Mouse (Mus musculus) limb, embryonic 10.5 days (tissue): ENCODE results near the gene Ehmt2. TPM values are rescaled to one million over a fixed set of nuclear protein-coding genes. Genes with fewer than 3 reads are reported as not detected.
A peak's percentile ranks its signal among the peaks of the same experiment; 100 is the strongest.
"Not testable (repeated sequence)": the region's sequence is repeated elsewhere in the genome, so short reads cannot be mapped to it uniquely, and the experiment has no call there.

Experiments used
- DNase-seq: peaks from one replicate; pipeline ENCODE4 v3.0.0-alpha.2; 2017; ENCODE audit warnings: low spot score
- H3K27ac ChIP-seq: fragments of 300-500 bp; sonication (generic); 2 replicates; pipeline ENCODE4 v1.5.1; 2016; ENCODE audit warnings: mild to moderate bottlenecking
- H3K27me3 ChIP-seq: fragments of 300-500 bp; sonication (generic); 2 replicates; pipeline ENCODE4 v1.6.1; 2016; ENCODE audit warnings: low read depth, mild to moderate bottlenecking; ENCODE audit not compliant: poor library complexity, severe bottlenecking
- H3K36me3 ChIP-seq: fragments of 300-500 bp; sonication (generic); 2 replicates; pipeline ENCODE4 v1.6.1; 2016; ENCODE audit warnings: mild to moderate bottlenecking, moderate library complexity
- H3K4me1 ChIP-seq: fragments of 300-500 bp; sonication (generic); 2 replicates; pipeline ENCODE4 v1.6.1; 2016
- H3K4me3 ChIP-seq: fragments of 300-500 bp; sonication (generic); 2 replicates; pipeline ENCODE4 v1.5.1; 2016; ENCODE audit warnings: mild to moderate bottlenecking, moderate library complexity
- H3K9me3 ChIP-seq: fragments of 300-500 bp; sonication (generic); replicated peaks from 2 replicates; pipeline ENCODE4 v1.6.1; 2016; ENCODE audit warnings: mild to moderate bottlenecking
- WGBS: fragments of 180-500 bp; shearing (Covaris S2); methylation state at CpG from one replicate; pipeline ENCODE4 v1.1.7; 2016; 5-methylcytosine and 5-hydroxymethylcytosine counted together
- polyA plus RNA-seq: library from polyadenylated mRNA; unstranded; fragments of >200 nt; fragmentation: Nextera tagmentation; extraction: Ambion mirVana; gene quantifications from 2 replicates; pipeline ENCODE4 v1.2.1, GENCODE M21; 2016

Gene Ehmt2
- polyA plus RNA-seq, 1 experiment from 2014 or later, result 116 TPM

GRCm38 (mm10) chr17:34941344-34942041 is 43.2 kb downstream of the Ehmt2 start:
- peak; percentile 64 for DNase-seq
- peak overlapping the region; percentile 79 for H3K27ac ChIP-seq
- 9% methylated on average over 15 of the region's 15 CpGs for WGBS

GRCm38 (mm10) chr17:34943128-34943815 is 45.0 kb downstream of the Ehmt2 start:
- H3K4me1 ChIP-seq, result peaks cover 12% of the 10 kb centered on the region
- no peaks in the 10 kb centered on the region for H3K36me3 ChIP-seq
- H3K4me3 ChIP-seq, result no peak overlapping the region
- no peaks in the 10 kb centered on the region for H3K9me3 ChIP-seq
- WGBS, result 86% methylated on average over 4 of the region's 4 CpGs
- no peak for DNase-seq
- H3K27ac ChIP-seq, result no peak overlapping the region
- H3K27me3 ChIP-seq, result no peaks in the 10 kb centered on the region

More at GRCm38 (mm10) chr17:34941344-34942041, 43.2 kb downstream of the Ehmt2 start:
- Histone ChIP-seq H3K9me3 (no peaks in the 10 kb centered on the region), H3K27me3 (no peaks in the 10 kb centered on the region), H3K36me3 (no peaks in the 10 kb centered on the region), H3K4me3 (peak overlapping the region; percentile 46), H3K4me1 (peaks cover 12% of the 10 kb centered on the region)

- H3K9me3 ChIP-seq, result no peaks in the 10 kb centered on the region
- no peak overlapping the region for H3K4me3 ChIP-seq
- H3K27me3 ChIP-seq, result no peaks in the 10 kb centered on the region
- H3K36me3 ChIP-seq, result peaks cover 1% of the 10 kb centered on the region
- no peak overlapping the region for H3K27ac ChIP-seq
- peaks cover 12% of the 10 kb centered on the region for H3K4me1 ChIP-seq
- no peak for DNase-seq
Observed at GRCm38 (mm10) chr17:34944362-34944761, 46.1 kb downstream of the Ehmt2 start.

GRCm38 (mm10) chr17:34946486-34947140 is 48.3 kb downstream of the Ehmt2 start:
- 89% methylated on average over 5 of the region's 5 CpGs for WGBS
- Histone ChIP-seq H3K27ac (no peak overlapping the region), H3K36me3 (peaks cover 24% of the 10 kb centered on the region), H3K27me3 (no peaks in the 10 kb centered on the region), H3K9me3 (no peaks in the 10 kb centered on the region), H3K4me1 (peaks cover 14% of the 10 kb centered on the region), H3K4me3 (no peak overlapping the region)
- DNase-seq, result no peak

GRCm38 (mm10) chr17:34947606-34948005 is 49.3 kb downstream of the Ehmt2 start:
- DNase-seq, result no peak
- Histone ChIP-seq H3K36me3 (peaks cover 29% of the 10 kb centered on the region), H3K4me3 (no peak overlapping the region), H3K27ac (no peak overlapping the region), H3K27me3 (no peaks in the 10 kb centered on the region), H3K4me1 (peaks cover 9% of the 10 kb centered on the region), H3K9me3 (no peaks in the 10 kb centered on the region)
- WGBS, result 33% methylated on average over 8 of the region's 8 CpGs

- WGBS, result 69% methylated on average over 9 of the region's 9 CpGs
- not testable (repeated sequence) for DNase-seq, H3K27ac ChIP-seq, H3K27me3 ChIP-seq, H3K9me3 ChIP-seq, H3K4me1 ChIP-seq
- peaks cover 29% of the 10 kb centered on the region for H3K36me3 ChIP-seq
- peak overlapping the region; percentile 98; the same call in 1 of the 2 replicates for H3K4me3 ChIP-seq
Observed at GRCm38 (mm10) chr17:34948721-34949552, 50.7 kb downstream of the Ehmt2 start.

GRCm38 (mm10) chr17:34949553-34949969 is 51.3 kb downstream of the Ehmt2 start:
- Histone ChIP-seq H3K27ac (0 out of 2 replicates have a peak overlapping the region, but pooled peaks have one; percentile 15), H3K9me3 (no peaks in the 10 kb centered on the region), H3K4me3 (peak overlapping the region; percentile 98), H3K36me3 (peaks cover 29% of the 10 kb centered on the region), H3K27me3 (peaks cover 2% of the 10 kb centered on the region; the same call in 1 of the 2 replicates), H3K4me1 (peaks cover 9% of the 10 kb centered on the region)
- peak; percentile 63 for DNase-seq
- WGBS, result 42% methylated on average over 4 of the region's 4 CpGs

GRCm38 (mm10) chr17:34950514-34951455 is 52.5 kb downstream of the Ehmt2 start:
- Histone ChIP-seq H3K27me3 (peaks cover 14% of the 10 kb centered on the region; the same call in 1 of the 2 replicates), H3K4me1 (peaks cover 9% of the 10 kb centered on the region), H3K4me3 (peak overlapping the region; percentile 98), H3K36me3 (peaks cover 29% of the 10 kb centered on the region), H3K27ac (peak overlapping the region; percentile 99), H3K9me3 (no peaks in the 10 kb centered on the region)
- 26% methylated on average over 10 of the region's 10 CpGs for WGBS
- DNase-seq, result no peak

- no peak for DNase-seq
- Histone ChIP-seq H3K27ac (peak overlapping the region; percentile 99), H3K27me3 (peaks cover 23% of the 10 kb centered on the region), H3K4me1 (peaks cover 9% of the 10 kb centered on the region), H3K9me3 (no peaks in the 10 kb centered on the region), H3K36me3 (peaks cover 29% of the 10 kb centered on the region), H3K4me3 (peak overlapping the region; percentile 98)
- under 1% methylated on average over 29 of the region's 29 CpGs for WGBS
Observed at GRCm38 (mm10) chr17:34951636-34952377, 53.5 kb downstream of the Ehmt2 start.

- no peaks in the 10 kb centered on the region for H3K9me3 ChIP-seq
- DNase-seq, result peak; percentile 92
- H3K36me3 ChIP-seq, result peaks cover 29% of the 10 kb centered on the region
- peak overlapping the region; percentile 99 for H3K27ac ChIP-seq
- under 1% methylated on average over 23 of the region's 23 CpGs for WGBS
- peaks cover 26% of the 10 kb centered on the region for H3K27me3 ChIP-seq
- peaks cover 9% of the 10 kb centered on the region for H3K4me1 ChIP-seq
- peak overlapping the region; percentile 98 for H3K4me3 ChIP-seq
Observed at GRCm38 (mm10) chr17:34952378-34953040, 54.2 kb downstream of the Ehmt2 start.

GRCm38 (mm10) chr17:34953258-34953657 is 55.0 kb downstream of the Ehmt2 start:
- 93% methylated on average over 3 of the region's 3 CpGs for WGBS
- Histone ChIP-seq H3K4me3 (peak overlapping the region; percentile 98), H3K27me3 (peaks cover 26% of the 10 kb centered on the region), H3K36me3 (peaks cover 29% of the 10 kb centered on the region), H3K27ac (peak overlapping the region; percentile 99; the same call in 1 of the 2 replicates), H3K4me1 (peaks cover 9% of the 10 kb centered on the region), H3K9me3 (no peaks in the 10 kb centered on the region)
- DNase-seq, result no peak
